Mouse (Mus musculus) forebrain, postnatal 0 days (tissue): Measurements from ENCODE around the gene Wipi2. TPM values are rescaled to one million over a fixed set of nuclear protein-coding genes. Genes with fewer than 3 reads are reported as not detected.

Experiments used
- ATAC-seq: fragments of 200-750 bp; cut with Nextera tagmentation; 2 replicates; pipeline ENCODE4 v1.8.0; 2017; ENCODE audit warnings: mild to moderate bottlenecking, moderate library complexity
- DNase-seq: peaks from one replicate; pipeline ENCODE4 v3.0.0-alpha.2; 2015
- H3K27ac ChIP-seq: fragments of 300-500 bp; sonication (generic); 2 replicates; pipeline ENCODE4 v1.5.1; 2014; ENCODE audit warnings: low read depth, mild to moderate bottlenecking, antibody characterized with exemption, low read length, moderate library complexity, mixed read lengths
- H3K27me3 ChIP-seq: fragments of 300-500 bp; sonication (generic); 2 replicates; pipeline ENCODE4 v1.6.1; 2014; ENCODE audit warnings: mild to moderate bottlenecking, low read length, mixed read lengths; ENCODE audit not compliant: insufficient read depth
- H3K36me3 ChIP-seq: fragments of 300-500 bp; sonication (generic); 2 replicates; pipeline ENCODE4 v1.6.1; 2014; ENCODE audit warnings: mild to moderate bottlenecking, moderate library complexity; ENCODE audit not compliant: insufficient read depth
- H3K4me1 ChIP-seq: fragments of 300-500 bp; sonication (generic); 2 replicates; pipeline ENCODE4 v1.6.1; 2014; ENCODE audit warnings: antibody characterized with exemption; ENCODE audit not compliant: insufficient read depth
- H3K4me2 ChIP-seq: fragments of 300-500 bp; sonication (generic); 2 replicates; pipeline ENCODE4 v1.6.1; 2014; ENCODE audit warnings: low read depth, mild to moderate bottlenecking, moderate library complexity
- H3K4me3 ChIP-seq: fragments of 300-500 bp; sonication (generic); 2 replicates; pipeline ENCODE4 v1.5.1; 2014; ENCODE audit warnings: low read depth, low read length, mixed read lengths
- H3K9ac ChIP-seq: fragments of 300-500 bp; sonication (generic); 2 replicates; pipeline ENCODE4 v1.6.1; 2014; ENCODE audit warnings: mild to moderate bottlenecking
- H3K9me3 ChIP-seq: fragments of 300-500 bp; sonication (generic); 2 replicates; pipeline ENCODE4 v1.6.1; 2016; ENCODE audit warnings: low read length
- CTCF ChIP-seq: sonication (generic); IDR thresholded peaks from 2 replicates; pipeline ENCODE4 v1.5.1; 2016; ENCODE audit warnings: antibody characterized with exemption, control low read depth, low read depth
- WGBS: fragments of 180-500 bp; shearing (Covaris S2); extraction: QIAGEN DNeasy Blood & Tissue Kit; methylation state at CpG from one replicate; pipeline ENCODE4 v1.1.7; 2014; 5-methylcytosine and 5-hydroxymethylcytosine counted together
- polyA plus RNA-seq: library from polyadenylated mRNA; unstranded; fragments of >200 nt; fragmentation: Nextera tagmentation; extraction: Ambion mirVana; gene quantifications from 2 replicates; pipeline ENCODE4 v1.2.1, GENCODE M21; 2015
- total RNA-seq: library from RNA; depleted of rRNA; stranded (reverse); fragments of >200 nt; gene quantifications from 2 replicates; pipeline ENCODE4 v1.2.3, GENCODE M21; 2014

Gene Wipi2
- total and polyA plus RNA-seq, 2 experiments from 2014 or later = 37.4 to 68.0 TPM

DNA sequence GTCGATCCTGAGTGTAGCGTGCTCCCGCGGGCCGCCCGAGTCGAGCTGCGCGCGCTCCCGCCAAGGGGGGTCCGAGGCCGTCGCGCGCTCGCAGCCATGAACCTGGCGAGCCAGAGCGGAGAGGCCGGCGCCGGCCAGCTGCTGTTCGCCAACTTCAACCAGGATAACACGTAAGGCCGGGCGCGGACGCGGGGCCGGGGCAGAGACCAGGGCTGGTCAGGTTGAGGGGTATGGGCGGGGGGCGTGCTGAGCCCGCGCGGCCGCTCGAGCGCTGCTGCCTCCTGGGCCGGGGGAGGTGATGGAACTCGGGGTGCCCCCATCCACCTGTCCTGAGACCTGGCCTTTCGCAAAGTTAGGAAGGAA is 2.1 kb downstream of the Wipi2 start:
- peak overlapping the region; percentile 61 for H3K4me2 ChIP-seq
- H3K9ac ChIP-seq = peak overlapping the region; percentile 71
- ATAC-seq (peak; percentile 49), DNase-seq (no peak)
- H3K4me1 ChIP-seq = peaks cover 12% of the 10 kb centered on the region
- no peaks in the 10 kb centered on the region for H3K27me3 ChIP-seq
- H3K9me3 ChIP-seq = no peaks in the 10 kb centered on the region
- H3K36me3 ChIP-seq = peaks cover 13% of the 10 kb centered on the region
- peak overlapping the region; percentile 78 for H3K4me3 ChIP-seq
- peak overlapping the region; percentile 76 for H3K27ac ChIP-seq
- 4% methylated on average over 34 of the region's 41 CpGs for WGBS
- no peak for TF ChIP-seq CTCF

DNA sequence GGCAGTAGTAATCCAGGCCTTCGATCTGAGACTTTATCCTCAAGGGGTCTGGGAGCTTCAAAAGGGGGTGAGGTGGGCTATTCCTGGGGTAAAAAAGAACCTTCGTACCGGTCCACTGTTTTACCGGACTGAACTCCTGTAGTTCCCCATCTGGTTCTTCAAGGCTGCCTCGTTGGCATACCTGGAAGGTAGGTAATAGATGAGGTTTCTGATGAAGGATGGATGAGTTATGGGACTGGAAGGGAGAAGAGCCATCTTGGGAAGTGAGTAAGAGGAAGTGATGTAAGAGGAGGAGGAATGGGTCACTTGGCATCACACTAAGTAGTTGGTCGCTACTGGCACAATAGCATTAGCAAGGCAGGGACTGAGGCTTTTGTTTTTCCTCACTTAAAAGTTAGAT is 2.7 kb downstream of the Wipi2 start:
- no peak overlapping the region for H3K27ac ChIP-seq

DNA sequence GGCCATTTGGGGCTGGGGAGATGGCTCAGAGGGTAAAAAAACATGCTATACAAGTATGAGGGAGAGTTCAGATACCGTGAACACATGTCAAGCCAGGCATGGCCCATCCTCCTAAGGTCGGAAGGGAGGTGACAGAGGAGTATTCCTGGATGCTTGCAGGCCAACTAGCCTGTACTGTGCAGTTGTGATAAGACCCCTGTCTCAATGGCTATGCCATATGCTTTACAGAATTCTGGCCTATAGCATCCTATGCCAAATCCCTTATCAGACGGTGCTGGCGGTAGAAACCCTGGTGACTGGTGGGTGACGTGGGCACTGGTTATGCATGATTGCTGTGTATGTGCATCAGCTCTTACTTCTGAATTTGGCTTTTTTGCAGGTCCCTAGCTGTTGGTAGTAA is 10.3 kb downstream of the Wipi2 start:
- Histone ChIP-seq H3K27me3 (no peaks in the 10 kb centered on the region), H3K36me3 (peaks cover 32% of the 10 kb centered on the region), H3K9me3 (no peaks in the 10 kb centered on the region), H3K4me1 (no peaks in the 10 kb centered on the region), H3K4me3 (no peak overlapping the region), H3K4me2 (no peak overlapping the region), H3K27ac (no peak overlapping the region), H3K9ac (no peak overlapping the region)
- 93% methylated on average over 5 of the region's 5 CpGs for WGBS
- no peak for TF ChIP-seq CTCF
- DNase-seq (no peak), ATAC-seq (no peak)

More for the DNA sequence above, 2.7 kb downstream of the Wipi2 start:
- Histone ChIP-seq H3K4me1 (peaks cover 12% of the 10 kb centered on the region), H3K4me2 (peak overlapping the region; percentile 61), H3K4me3 (peak overlapping the region; percentile 78), H3K36me3 (peaks cover 13% of the 10 kb centered on the region), H3K9me3 (no peaks in the 10 kb centered on the region), H3K27me3 (no peaks in the 10 kb centered on the region), H3K9ac (peak overlapping the region; percentile 71)
- TF ChIP-seq CTCF = no peak
- ATAC-seq (no peak), DNase-seq (peak; percentile 38)
- WGBS = 4% methylated on average over 6 of the region's 6 CpGs

DNA sequence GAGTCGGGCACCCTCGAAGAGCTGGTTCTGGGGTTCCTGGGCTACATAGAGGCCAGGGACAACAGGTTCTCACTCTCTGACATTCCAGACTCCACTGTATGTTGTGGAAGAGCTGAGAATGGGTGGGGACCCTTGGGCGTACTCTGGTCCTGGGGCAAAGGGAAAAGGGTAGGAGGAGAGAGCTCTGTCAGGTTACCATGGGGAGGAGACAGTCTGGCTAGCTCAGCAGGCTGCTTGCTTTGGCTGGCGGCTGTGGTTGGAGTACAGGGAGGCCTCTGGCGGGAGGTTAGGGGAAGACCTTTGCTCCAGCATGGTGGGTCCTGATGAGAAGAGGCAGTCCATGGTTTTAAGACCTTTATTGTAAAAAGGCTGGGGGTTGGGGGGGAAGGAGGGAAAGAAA is 12.6 kb downstream of the Wipi2 start:
- no peaks in the 10 kb centered on the region for H3K27me3 ChIP-seq
- H3K27ac ChIP-seq = no peak overlapping the region
- no peak overlapping the region for H3K4me2 ChIP-seq
- H3K36me3 ChIP-seq = peaks cover 20% of the 10 kb centered on the region
- ATAC-seq (no peak), DNase-seq (no peak)
- H3K4me3 ChIP-seq = no peak overlapping the region
- H3K9ac ChIP-seq = no peak overlapping the region
- 84% methylated on average over 5 of the region's 5 CpGs for WGBS
- no peaks in the 10 kb centered on the region for H3K4me1 ChIP-seq
- no peak for TF ChIP-seq CTCF
- H3K9me3 ChIP-seq = no peaks in the 10 kb centered on the region

DNA sequence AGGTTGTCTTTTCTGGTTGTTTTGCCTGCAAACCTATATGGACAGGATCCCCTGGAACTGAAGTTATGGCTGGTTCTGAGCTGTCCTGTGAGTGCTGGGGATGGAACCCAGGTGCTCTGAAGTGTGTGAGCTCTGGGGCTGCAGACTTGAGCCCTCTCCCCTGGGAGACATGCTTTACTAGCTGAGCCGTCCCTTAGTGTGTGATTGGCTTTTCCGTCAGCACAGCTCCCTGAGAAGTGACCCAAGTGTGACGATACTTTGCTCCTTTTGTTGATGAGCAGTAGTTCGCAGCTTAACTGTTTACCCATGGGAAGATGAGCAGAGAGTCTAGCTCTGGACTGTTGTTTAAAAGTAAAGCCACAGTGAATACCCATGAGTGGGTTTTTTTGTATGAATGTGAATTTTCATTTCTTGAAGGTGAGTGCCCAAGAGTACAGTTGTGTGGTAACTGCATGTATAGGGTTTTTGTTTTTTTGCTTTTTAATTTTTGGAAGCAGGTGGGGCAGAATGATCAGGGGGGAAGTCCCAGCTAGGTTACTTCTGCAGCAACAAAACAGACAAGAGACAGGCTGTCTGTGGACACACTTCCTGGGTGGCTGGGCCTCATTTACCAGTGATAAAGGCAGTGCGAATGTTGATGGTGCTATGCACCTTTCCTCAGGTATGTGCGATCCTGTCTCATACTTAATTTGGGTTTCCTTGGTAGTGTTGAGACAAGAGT is 14.0 kb downstream of the Wipi2 start:
- WGBS = 90% methylated on average over 6 of the region's 6 CpGs
- H3K36me3 ChIP-seq = peaks cover 20% of the 10 kb centered on the region
- no peak for DNase-seq
- TF ChIP-seq CTCF = no peak
- H3K9me3 ChIP-seq = no peaks in the 10 kb centered on the region
- H3K9ac ChIP-seq = no peak overlapping the region
- H3K27ac ChIP-seq = no peak overlapping the region
- no peak for ATAC-seq
- H3K4me2 ChIP-seq = no peak overlapping the region
- no peaks in the 10 kb centered on the region for H3K4me1 ChIP-seq
- H3K27me3 ChIP-seq = no peaks in the 10 kb centered on the region
- no peak overlapping the region for H3K4me3 ChIP-seq

DNA sequence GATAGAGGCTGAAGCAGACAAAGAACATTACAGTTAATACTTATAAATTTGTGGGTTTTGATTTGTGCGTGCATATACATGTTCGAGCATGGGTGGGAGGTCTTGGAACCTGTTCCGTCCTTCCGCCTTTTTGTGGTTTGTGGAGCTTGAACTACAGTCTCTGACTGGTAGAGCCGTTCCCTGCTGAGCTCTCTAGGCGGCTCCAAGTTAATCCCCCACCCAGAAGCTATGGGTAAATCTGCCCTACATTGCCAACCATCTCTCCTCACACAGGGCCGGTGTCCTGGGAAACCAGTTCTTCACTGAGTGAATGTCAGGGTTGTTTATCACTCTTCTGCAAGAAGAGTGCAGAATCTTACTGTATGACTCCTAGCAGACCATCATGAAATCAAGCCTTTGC is 20.7 kb downstream of the Wipi2 start:
- no peak overlapping the region for H3K9ac ChIP-seq
- no peaks in the 10 kb centered on the region for H3K27me3 ChIP-seq
- DNase-seq = no peak
- no peak for ATAC-seq
- WGBS = 75% methylated on average over 7 of the region's 7 CpGs
- no peaks in the 10 kb centered on the region for H3K9me3 ChIP-seq
- H3K4me1 ChIP-seq = no peaks in the 10 kb centered on the region
- H3K4me3 ChIP-seq = no peak overlapping the region
- TF ChIP-seq CTCF = no peak
- H3K36me3 ChIP-seq = 0 out of 2 replicates have a peak, but pooled peaks cover 6% of the 10 kb centered on the region
- H3K27ac ChIP-seq = no peak overlapping the region
- no peak overlapping the region for H3K4me2 ChIP-seq

DNA sequence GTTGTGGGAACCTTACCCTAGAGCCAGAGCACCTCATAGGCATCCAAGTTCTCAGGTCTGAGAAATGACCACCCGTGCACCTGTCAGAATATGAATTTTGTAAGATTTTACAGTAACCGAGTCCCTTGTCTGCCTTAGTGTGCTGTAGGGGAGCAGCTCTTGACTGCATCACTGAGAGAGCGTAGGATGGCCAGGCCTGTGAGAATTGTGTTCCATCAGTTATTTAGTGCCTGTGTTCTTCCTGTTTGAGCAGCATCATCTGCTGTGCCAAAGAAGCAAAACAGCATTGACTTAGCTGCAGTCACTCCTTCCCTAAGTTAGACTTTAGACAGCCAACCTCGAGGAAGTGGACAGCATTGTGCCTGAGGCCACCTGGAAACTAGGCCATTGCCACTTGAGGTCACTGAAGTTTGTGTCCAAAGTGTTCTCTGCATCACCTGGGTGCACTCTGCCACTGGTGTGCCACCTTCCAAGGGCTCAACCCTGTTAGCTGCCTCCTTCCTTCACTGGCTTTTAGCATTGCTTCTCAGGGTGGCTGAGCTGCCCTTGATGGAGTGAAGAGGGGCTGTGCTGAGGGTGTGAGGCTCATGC is 22.1 kb downstream of the Wipi2 start:
- Histone ChIP-seq H3K4me2 (no peak overlapping the region), H3K36me3 (0 out of 2 replicates have a peak, but pooled peaks cover 6% of the 10 kb centered on the region), H3K4me1 (no peaks in the 10 kb centered on the region), H3K9ac (no peak overlapping the region), H3K27ac (no peak overlapping the region), H3K4me3 (no peak overlapping the region), H3K9me3 (no peaks in the 10 kb centered on the region), H3K27me3 (no peaks in the 10 kb centered on the region)
- 86% methylated on average over 4 of the region's 4 CpGs for WGBS
- no peak for DNase-seq
- ATAC-seq = no peak
- no peak for TF ChIP-seq CTCF
